Mouse (Mus musculus): ENCODE measurements around the gene Tmprss11a.

GRCm38 (mm10) chr5:86410815-86411214, 58.0 kb downstream of the Tmprss11a start:
- TF ChIP-seq CTCF (IDR thresholded peaks at IDR 0.05; ENCODE audit: control insufficient read depth, insufficient read depth, insufficient read length) (no peak), MAX (IDR thresholded peaks at IDR 0.05) (no peak), MYOG (IDR thresholded peaks at IDR 0.05; ENCODE audit: control insufficient read depth, extremely low read depth, insufficient read length) (no peak), MYOD1 (IDR thresholded peaks at IDR 0.05; ENCODE audit: control insufficient read depth, insufficient read length, low read depth) (no peak)
